Mouse (Mus musculus) kidney, postnatal 25 days (tissue): ENCODE results near the gene Abca3.
"Not testable (repeated sequence)": the region's sequence is repeated elsewhere in the genome, so short reads cannot be mapped to it uniquely, and the experiment has no call there.

Source experiments
- DNase-seq, 2 experiments: peaks; one replicate each; pipeline ENCODE4 v3.0.0; 2021; ENCODE audit warnings: mixed read lengths in 2 of 2

Abca3 gene

DNA sequence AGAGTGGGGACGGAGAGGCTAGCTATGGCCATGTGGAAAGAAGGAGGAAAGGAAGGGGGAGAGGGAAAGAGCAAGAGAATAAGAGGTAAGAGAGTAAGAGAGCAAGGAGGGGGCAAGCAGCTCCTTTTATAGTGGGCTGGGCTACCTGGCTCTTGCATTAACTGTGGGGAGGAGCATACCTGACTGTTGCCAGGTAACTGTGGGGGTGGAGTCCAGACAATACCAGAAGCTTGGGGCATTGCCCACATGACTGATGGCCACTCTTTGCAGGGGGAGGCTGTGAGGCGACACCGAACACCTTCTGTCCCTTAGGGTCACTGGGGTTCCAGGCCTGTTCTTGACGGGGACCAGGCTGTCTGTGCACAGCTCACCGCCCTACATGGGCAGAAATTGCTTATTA is 37.0 kb downstream of the Abca3 start:
- DNase-seq = no peak

DNA sequence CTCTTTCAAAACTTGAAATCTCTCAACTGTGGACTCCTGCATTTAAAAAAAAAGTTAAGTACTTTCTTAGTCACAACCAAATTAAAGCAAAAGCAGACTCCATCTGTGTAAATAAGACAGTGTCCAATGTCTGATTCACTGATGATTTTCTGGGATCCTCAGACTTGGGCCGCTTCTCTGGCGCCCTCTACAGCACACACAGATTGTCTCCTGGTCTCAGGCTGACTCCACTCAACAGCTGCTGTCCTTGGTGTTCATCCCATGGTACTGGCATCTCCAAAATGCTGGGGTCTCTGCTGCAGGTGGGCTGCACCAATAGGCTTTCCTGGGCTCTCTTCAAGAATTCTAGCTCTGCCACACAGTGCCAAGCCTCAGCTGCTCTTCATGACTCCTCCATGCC is 38.1 kb downstream of the Abca3 start:
- DNase-seq = peak; percentile 63 to 72

DNA sequence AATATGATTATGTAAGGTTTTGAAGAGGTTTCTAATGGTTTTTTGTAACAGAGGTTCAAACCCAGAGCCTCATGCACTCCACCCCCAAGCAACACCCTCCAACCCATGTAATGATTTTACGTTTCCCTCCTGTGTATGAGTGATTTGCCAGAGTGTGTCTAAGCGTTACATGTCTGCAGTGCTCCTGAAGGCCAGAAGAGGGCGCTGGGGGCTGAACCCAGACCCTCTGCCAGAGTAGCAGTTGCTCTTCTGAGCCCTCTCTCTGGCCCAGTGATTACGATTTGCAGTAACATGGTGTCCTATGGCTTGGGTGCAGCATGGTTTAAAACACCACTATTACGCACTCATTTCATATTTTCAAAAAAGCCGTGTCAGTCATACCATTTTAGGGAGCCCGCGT is 39.4 kb downstream of the Abca3 start:
- DNase-seq = peak in 1 of 2 experiments; percentile 25

DNA sequence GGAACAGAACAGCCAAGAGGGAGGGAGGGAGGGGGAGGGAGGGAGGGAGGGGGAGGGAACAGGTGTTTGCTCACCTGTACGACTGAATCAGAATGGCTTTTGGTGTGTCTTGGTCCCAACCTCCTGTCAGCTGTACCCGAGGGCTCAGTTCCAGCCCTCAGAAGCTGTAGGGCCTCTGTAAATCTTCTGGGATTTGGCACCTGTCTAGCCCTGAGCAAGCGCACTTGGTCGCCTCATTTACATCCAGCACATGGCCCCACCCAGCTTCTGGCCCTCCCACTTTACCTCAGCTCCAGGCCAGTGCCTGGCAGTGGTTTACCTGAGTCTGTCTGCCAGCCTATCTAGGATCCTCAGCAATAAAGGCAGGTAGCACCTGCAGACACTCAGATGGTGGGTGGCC is 41.8 kb downstream of the Abca3 start:
- DNase-seq = peak in 1 of 2 experiments; percentile 44

DNA sequence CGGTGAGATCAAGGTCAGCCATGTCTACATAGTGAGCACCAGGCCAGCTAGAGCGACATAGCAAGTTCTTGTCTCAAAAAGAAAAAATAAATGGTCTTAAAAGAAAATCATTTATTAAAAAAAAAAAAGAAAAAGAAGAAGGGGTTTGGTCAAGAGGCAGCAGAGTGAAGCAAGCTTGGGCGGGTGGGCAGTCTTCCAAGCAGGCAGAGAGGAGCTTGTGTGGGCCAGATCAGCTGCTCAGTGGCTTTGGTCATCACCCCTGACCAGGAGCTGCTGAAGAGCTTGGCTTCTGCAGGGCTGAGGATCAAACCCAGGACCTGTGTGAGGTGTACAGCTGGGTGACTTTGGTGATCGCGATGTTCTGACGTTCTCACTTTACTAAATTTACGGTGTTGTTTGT is 42.7 kb downstream of the Abca3 start:
- no peak for DNase-seq

DNA sequence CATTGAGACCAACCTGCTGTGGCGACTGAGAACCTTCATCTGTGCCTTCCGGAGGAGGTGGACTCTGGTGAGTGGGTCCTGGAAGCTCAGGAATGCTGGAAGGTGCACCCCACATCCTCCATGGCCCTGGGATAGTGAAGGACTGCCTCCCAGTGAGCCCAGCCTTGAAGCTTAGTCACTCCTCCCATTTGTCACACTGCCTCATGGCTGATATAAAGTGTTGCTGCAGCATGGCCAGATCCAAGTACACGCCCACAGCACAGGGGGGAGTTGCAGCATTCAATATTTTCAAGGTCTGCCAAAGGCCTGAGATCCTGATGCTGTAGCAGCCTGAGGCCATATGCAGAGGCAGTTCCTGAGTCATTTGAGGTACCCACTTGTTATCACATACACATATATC is 50.6 kb downstream of the Abca3 start:
- DNase-seq = no peak

DNA sequence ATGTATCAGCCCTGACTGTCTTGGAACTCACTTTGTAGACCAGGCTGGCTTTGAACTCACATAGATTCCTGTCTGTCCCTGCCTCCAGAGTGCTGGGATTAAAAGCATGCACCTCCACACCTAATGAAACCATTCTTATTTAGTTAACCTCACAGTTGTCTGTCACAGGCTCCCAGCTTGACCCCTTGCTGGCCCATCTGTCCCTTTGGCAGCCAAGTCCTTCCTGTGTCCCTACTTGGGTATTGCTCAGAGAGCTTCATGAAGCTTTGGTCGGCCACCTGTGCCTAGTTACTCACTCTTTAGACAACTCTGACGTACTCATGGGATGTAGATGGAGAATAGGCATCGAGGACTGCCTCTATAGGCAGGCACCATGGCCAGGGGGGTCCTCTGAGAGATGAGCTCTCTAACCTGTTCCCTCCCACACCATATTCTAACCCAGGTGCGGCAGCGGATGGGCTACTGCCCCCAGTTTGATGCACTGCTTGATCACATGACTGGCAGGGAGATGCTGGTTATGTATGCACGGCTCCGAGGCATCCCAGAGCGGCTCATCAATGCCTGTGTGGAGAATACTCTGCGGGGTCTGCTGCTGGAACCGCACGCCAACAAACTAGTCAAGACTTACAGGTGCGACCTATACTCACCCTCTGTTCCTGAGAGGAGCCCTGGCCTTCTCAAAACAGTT is 55.5 kb downstream of the Abca3 start:
- DNase-seq = no peak

DNA sequence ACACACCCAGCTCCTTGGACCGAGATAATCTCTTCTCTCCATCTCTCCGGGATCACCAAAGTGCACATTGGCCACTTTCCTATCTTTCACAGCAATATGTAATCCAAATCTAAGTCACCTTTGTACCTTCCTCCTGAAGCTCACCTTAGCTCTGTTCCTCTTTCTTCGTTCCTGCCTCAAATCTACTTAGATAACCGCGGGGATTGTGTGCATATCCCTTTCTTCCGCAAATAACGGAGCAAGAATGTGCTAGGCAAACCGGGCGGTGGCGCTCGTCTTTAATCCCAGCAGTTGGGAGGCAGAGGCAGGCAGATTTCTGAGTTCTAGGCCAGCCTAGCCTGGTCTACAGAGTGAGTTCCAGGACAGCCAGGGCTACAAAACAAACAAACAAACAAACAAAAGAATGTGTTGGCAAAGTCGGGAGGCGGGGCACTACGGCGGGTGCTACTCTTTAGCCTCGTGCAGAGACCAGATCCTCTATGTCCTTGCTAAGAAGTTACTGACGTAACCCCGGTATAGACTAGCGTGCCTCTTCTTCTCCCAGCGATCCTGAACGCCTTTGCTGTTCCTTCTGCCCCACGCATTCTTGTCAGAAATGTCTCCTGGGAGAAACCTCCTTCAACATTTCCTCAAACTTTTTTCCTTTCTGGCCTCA is 61.9 kb downstream of the Abca3 start:
- peak; percentile 31 to 41 for DNase-seq

DNA sequence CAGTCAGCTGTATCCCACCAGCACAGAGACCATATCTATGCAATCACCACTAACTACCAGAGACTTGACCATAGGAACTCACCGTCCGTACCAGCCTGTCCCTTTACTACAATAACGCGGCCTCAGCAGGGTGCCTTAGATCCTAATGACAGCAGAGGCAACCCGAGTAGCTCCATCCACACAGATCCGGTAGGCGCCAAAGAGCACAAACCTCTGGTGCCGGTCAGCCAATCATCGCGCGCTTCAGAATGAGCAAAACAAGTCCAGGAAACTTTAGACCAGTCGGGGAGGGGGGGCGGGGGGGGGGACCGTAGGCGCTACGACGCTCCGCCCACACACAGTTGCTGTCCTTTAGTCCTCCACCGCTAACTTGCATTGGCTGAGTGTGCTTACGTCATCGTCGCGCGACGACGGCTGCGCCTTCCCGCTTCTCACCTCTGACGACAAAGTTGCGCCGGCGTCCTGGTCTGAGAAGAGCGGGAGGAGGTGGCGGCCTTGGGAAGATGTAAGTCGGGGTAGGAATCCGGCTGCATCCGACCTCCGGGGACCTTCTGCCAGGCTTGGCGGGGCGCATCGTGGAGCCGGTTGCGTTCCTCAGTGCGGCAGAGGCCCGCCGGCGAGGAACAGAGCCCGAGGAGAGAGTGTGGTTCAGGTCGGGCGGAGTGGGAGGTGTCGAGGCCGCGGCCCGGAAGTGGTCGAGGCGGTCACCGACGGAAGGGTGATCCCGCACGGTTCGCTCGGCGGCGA is 62.7 kb downstream of the Abca3 start, which contains the start of gene Rnps1:
TSS of gene Rnps1 (plus strand) at position 336 of the 747 bp plus-strand sequence.
- DNase-seq = peak; percentile 97 to 98

DNA sequence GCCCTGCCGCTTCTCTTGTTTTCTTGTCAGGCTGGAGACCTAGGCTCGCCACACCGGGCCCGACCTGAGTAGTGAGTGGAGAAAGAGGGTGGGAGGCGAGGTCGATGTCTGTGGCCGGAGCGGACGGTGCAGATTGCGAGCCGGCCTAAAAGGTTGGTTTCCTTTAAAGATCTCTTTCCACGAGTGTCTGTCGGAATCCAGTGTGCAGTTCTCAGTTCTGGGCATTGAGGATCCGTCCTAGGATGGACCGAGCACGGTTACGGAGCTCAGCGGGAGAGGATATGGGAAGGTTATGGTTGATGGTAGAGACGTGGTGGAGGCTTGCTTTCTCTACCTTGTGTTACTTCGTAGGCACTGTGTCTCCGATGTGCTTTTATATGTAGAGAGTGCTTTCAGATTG is 63.3 kb downstream of the Abca3 start:
- no peak for DNase-seq

DNA sequence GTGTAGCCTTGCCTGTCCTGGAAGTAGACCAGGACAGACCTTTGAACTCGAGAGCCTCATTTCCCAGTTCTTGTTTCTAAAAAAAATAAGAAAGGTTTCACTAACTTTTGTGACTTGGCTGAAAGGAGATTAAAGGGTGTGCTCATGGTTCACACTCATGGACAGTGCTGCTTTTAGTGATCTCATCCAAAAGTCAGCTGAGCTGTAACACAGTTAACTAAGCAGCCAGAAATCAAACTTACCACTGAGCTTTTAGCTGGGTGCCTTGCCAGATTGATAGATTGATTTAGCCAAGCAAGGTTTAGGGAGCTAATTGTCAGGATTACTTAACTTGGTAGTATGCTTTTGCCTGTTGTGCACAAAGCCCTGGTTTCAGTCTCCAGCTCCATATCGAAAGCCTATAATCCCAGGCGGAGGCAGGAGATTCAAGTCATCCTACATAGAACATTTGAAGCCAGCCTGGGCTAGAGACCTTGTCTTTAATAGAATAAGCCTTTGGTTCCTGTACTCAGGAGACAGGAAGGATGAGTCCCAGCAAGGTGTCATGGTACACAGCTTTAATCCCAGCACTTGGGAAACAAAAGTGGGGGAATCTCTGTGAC is 64.4 kb downstream of the Abca3 start:
- DNase-seq = no peak

DNA sequence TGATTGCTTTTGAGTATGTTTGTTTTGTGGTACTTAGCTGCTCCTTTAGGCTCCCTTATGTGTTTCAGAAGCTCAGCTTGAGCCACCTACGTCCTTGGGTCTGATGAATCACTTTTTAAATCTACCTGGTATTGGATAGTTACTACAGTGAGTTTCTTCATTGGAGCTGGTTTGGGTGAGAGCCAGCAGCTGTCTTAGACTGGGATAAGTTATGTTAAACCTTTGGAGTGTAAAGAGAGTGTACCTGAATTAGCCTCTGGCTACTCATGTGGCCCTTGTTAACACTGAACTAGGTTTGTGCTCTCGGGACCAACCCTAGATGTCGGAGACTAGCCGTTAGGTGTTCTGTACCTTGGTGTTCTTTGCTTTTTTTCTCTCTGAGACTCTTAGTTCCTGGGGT is 71.4 kb downstream of the Abca3 start:
- DNase-seq = no peak

DNA sequence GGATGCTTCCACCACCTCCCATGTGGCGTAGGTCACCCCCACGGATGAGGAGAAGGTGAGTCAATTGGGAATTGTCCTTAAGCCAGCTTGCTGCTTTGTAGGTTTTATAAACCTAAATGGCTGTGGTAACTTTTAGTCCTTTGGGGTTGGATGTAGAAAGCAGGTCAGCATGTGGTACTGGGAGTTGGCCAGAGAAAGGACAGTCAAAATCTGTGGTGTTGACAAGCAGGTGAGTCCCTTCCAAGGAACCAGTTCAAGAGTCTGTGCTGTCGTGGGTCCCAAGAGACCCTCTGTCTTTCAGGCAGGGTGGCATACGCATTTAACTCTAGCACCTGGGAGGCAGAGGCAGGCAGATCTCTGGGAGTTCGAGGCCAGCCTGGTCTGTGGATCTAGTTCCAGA is 72.7 kb downstream of the Abca3 start:
- no peak for DNase-seq

DNA sequence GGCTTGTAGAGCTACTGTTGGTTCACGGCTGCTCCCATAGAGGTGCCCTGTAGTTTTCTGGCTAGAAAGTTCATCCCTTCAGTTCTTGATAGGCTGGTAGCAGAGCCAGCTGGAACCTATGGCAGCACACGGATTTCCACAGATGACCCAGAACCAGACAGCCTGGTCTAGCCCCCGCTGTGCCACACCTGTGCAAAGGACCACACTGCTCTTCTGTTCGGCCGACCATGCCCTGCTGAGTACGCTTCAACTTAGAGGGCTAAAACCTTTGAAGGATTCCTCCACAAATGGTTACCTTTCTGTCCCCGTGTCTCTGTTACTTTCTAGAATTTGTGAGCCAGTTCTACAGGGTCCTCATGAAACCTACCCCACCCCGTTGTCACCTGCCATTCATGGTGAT is 73.6 kb downstream of the Abca3 start:
- not testable (repeated sequence) for DNase-seq

DNA sequence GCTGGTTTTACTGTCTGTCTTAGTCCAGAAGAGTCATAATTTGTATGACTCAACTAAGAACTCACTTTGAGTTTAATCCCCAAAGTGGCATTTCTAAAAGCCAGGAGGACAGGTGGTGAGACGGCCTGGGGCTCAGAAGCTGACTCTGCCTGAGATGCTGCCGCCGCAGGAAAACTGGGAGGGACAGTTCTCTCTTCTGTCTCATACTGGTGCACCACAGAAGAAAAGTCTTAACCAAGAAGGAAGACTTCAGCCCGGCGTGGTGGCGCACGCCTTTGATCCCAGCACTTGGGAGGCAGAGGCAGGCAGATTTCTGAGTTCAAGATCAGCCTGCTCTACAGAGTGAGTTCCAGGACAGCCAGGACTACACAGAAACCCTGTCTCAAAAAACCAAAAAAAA is 74.2 kb downstream of the Abca3 start:
- DNase-seq = no peak

DNA sequence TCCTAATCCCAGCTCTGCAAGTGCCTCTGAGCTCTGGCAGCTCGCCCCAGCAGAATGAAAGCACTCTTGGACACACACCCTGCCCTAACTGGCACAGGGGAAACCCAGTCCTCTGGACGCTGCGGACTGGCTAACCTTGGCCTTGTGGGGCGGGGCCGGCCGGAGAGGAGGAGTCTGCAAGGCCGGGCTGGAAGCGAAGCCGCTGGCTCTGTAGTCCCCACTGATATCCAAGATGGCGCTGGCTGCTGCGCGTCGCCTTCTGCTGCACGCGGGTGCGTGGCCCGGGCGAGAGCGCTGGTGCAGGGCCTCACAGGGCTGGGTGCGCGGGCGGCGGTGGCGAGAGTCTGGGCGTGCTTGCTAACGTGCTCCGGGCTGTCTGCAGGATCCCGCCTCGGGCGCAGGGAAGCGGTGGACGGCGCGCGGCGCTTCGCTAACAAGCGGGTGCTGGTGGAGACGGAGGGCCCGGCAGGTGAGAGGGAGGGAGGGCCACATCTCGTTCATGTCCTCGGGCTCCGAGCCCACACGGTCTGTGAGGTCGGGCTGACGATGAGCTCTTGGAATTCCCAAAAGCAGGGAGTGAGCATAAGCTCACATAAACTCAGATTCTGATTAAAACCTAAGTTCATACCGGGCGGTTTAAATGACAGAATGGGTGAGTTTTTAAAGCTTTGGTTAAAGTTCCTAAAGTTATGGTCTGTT is 74.9 kb downstream of the Abca3 start, which contains the start of gene Eci1:
TSS of gene Eci1 (plus strand) at position 171 of the 699 bp plus-strand sequence.
- peak; percentile 97 to 99 for DNase-seq

DNA sequence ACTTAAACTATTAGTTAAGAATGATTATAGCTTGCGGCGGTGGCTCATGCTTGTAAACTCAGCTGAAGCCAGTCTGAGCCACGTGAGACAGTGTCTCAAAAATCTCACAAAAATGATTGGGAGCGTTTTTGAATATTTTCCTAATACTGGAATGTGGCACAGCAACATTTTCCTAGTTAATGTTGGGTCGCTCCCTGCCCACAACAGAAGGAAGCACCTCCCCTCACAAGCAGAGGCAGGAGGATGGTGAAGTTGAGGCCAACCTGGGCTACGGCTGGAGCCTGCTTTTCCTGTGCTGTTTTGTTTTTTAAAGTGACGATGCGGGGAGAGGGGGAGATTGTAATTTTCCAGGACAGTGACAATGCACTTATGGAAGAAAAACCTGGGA is 75.4 kb downstream of the Abca3 start:
- DNase-seq = peak in 1 of 2 experiments; percentile 27

DNA sequence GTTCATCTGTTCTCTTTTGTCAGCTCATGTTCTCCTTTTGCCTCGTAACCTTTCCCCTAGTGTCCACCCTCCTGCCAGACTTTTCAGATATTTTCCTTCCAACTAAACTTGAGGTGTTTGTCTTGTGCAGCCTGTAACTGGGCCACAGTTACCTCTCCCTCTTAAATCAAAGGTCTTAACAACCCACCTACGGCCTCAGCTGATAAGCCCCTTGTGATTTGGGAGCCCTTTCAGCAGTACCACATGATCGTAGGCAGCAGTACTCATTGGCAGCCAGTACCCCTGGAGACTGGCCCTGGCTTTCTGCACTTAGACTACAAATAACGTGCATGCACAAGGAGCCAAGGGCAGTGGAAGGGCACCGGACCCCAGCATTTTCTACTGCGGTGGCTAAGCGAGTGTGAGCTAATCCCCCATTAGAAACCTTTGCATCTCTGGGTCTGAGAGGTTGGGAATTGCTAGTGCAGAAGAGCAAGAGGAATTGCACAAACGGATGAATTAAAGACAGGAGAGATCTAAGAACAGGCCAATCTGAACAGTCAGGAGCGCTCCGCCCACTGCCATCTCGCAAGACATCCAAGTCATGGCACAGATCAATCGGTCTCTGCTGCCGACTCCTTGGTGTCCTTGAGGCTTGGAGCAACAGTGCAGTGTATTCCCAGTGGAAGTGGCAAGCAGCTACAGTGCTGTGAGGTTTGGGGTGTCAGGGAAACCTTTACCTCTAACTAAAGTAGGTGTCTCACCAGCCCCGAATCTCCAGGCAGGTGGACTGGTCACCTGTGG is 77.6 kb downstream of the Abca3 start:
- peak; percentile 37 to 74 for DNase-seq

DNA sequence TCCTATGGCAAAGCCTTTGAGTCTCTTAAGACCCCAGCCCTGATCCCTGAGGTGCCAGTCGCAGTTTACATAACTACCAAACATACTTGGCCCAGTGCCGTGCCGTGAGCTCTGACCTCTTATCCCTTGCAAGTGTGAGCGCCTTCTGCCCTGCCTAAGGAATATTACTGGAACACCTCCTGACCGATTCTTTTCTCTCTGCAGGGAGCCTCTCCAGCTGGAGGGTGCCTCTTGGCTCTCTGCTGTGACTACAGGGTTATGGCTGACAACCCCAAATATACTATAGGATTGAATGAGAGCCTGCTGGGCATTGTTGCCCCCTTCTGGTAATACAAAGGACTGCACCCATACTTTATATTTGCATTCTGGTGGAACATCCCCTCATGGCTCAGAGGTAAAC is 85.3 kb downstream of the Abca3 start:
- peak; percentile 32 to 59 for DNase-seq

DNA sequence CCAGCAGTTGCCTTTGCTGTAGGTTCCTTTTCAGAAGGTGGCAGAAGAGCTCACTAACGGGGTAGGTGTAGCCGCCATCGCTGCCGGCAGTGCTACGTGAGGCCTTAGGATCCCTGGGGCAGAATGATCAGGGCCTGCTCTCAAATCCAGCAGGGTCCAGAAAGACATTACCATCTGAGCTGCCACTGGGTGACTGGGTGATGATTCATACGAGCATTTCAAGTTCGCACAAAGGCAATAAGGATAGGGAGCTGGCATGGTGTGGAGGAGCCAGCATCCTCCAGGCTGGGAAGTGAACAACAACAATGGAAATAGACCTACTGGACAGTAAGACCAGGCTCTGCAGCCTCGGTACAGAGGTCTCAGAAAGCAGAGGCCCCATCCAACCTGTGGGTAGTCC is 88.6 kb downstream of the Abca3 start:
- no peak for DNase-seq

DNA sequence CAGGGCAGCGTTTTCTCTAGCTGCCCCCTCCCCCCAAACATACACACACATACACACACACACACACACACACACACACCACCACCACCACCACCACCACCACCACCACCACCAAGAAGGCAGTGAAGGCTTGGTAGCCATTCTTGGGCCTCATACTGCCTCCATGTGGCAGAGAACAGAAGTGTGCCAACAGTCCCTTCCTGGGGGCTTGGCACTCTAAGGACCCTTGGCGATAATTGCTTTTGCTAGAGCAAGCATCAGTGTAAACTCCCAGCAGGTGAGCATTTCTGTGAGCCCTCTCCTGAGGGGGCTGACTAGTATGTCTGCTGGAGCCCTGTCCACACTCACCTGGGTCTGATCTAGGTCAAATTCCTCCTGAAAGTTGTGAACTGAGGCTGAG is 89.4 kb downstream of the Abca3 start:
- DNase-seq = no peak

DNA sequence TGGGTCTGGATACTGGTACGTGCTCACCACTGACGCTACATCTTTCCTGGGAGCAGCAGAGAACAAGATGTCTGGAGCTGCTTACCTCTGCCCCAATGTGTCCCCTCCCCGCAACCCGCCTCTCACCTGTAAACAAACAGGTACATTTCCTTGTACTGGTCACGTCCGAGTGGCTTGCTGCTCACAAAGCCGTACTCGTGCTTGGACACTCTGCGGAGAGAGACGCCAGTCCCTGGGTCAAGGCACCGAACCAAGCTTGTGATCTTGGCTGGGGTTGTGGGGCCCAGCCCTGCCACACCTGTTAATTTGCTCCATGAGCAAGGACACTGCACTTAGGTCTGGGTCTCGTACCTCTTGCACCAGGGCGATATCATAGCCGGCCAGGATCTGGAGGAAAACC is 90.4 kb downstream of the Abca3 start:
- peak in 1 of 2 experiments; percentile 73 for DNase-seq
